Mouse (Mus musculus) spleen, postnatal 36 days (tissue): Measurements from ENCODE around the gene Selenon.

Experiments
- DNase-seq, 2 experiments: peaks; one replicate each; pipeline ENCODE4 v3.0.0; 2022; ENCODE audit warnings: low spot score in 2 of 2, mixed read lengths in 1 of 2

The Selenon gene

DNA sequence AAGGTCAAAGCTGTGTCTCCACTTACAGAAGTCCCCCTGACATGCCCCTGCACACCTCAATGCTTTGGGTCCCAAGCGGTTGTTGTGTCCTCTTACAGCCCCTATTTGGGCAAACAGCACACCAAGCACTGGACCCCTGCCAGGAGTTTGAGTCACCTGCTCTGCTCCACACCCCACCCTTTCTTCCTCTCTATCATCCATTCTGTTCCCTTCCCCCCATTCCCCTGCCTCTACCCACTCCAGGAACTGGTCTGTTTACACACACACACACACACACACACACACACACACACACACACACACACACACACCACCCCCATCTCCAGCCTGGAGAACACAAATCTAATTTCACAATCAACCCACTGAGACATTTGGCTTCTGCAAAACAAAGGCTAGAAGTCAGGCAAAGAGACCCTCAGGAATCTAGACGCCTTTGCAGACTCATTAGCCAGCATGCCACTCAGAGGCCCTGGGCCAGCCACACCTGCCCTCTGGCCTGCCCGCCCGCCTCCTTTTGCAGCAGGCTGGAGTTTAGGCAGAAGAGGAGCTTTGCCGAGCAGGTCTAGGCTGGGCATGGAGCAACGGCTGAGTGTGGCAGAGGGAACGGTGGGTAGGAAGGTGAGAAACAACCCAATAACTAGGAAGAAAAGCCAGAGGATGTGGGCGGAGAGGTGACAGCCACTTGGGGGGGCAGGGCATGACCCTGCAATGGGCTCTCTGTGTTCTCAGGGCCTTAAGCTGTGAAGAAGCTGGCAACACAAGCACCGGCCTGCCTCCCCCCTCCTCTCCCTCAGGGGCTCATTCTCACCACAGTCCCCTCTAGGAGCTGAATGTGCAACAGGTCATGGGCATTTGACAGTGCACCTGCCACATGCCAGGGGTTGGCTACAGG is 4.9 kb downstream of the Selenon start:
- no peak for DNase-seq

DNA sequence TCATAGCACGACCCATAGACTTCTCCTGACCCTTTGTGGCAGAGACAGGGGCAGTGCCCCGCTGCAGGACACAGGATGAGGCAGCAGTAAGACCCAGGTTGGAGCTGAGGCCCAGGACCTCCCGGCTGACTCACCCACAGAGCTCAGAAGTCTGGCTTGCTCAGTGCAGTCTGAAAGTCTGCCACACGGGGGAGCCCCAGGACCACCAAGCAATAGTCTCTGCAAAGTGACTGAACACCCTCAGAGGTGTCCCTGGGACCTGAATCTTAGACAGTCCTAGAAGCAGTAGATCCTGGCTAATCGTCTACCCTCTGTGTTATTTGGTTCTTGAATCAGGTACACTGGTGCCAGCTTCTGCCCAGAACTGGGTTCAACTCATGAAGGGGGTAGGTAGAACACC is 8.7 kb downstream of the Selenon start:
- peak; percentile 81 to 85 for DNase-seq

DNA sequence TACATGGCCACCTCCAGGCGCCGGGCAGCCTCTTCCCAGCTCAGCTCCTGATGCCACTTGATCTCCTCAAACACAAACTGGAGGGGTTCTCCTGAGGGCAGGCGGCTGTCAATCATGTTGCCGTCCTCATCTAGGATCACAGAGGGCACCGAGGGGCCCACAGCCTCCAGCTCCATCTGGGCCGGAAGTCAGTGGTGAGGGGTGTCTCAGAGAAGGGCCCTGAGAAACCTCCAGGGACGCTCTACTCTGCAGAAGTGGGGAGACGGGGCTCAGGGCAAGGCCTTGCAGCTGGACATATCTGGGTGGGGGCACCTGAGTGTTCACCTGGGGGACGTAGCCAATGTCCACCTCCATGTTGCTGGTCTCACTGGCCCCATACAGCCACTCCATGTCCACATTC is 9.2 kb downstream of the Selenon start:
- DNase-seq: no peak

DNA sequence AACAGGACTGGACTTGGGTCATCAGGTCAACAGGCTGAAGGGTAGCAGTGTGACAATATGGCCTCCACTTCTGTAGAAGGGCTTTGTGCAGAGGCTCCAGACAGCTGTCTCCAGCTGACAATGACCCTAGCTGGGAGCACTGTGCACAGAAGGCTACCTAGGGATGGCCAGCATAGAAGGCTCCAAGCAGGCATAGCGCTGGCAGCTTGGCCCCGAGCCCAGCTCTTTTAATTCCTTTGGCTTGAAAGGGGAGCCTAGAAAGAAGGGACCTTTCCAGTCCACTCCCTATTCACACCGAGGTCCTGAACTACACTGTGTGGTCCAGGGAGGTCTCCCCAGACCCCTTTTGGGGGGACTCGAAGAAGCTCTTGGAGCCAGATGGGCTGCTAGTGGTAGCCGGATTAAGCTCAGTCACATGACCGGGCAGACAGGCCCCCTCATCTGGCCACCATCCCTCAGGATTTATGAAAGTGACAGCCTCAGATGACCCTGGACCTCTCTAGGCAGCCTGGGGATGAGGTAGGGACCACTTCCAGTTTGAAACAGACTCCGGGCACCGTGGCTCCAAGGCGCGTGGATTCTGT is 12.9 kb downstream of the Selenon start:
- DNase-seq: no peak

DNA sequence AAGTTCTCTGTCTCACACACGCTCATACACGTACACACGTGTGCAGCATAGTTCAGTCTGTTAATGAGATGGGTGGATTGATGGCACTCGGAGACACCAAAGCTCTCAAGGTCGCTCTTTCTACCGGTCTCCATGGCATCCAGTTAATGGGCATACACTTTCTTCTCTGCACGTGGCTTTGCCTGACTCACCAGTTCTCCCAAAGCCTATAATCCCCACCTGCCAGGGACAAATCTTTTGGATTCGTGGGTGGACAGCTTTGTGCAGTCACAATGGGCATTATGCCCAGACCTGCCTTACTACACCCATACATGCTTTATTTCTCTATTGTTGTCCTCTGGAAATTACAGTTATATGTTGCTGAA is 16.2 kb downstream of the Selenon start:
- DNase-seq: no peak

DNA sequence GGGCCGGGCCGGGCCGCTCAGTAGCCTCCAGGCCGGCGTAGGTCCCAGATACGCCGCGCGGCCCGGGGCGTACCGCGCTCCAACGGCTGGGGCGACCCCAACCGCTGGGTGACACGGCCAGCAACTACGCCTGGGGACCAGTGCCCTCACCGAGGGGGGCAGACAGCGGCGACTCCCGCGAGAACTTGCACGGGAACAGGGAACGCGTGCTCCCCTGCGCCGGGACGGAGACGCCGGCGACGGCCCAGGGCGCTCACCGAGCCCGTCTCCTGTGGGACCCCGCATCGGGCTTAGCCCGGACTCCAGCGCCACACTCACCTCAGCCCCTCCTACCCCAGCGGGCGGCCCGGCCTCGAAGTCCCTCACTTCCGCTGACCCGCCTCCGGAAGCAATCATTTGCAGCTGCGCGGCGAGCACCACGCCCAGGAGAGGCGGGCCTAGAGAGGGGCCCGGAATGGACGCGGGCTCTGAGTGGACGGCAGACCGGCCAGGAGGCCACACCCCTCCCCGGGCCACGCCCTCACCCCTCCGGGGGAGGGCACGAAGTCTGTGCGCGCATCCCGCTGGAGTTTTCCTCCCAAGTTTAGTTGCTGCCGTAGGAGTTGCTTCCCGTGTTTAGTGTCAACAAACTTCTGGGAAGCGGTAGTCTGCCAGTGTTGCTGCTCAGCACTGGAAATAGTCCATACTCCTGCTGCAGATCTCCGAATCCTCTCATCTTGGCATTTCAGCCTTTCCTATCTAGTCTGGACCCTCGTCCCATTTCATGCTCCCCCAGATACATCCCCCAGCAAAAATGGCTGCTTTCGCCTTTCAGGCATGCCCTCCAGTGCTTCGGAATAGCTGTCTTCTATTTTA is 16.8 kb downstream of the Selenon start, which contains the start of gene Mtfr1l:
Mtfr1l (minus strand) TSS at position 456 of the 855 bp plus-strand sequence.
- peak; percentile 98 for DNase-seq

DNA sequence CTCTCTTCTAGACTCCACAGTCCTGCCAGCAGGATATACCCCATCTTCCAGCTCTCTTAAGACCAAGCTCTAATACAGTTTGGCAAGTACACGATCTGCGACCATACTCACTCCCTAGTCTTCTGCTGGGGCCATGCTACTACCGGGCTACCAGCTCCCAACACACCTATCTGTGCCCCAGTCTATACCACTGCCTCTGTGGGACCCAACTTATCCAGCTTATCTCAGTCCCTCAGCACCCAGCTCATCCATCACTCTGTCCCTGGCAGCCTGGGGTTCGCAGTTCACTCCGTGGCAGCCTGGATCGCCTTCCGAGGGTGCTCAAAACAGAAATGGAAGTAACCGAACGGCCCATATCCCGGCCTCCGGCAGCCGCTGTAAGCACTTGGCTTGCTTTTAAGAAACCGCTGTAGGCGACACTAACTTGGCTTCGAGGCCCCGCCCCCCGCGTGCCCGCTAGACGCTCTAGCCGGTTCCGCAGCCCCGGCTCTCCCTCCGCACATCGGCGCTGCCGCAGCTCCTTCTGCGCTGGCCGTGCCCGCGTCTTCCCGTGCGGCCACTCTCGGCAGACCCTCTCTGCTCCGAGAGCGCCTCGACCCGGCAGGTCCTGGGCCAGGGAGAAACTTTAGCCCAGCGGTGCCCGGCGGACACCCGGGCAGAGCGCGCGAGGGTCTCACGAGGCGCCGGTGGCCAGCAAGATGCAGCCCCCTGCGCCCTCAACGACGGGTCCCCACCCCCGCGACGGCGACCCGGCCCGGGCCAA is 17.7 kb downstream of the Selenon start:
- peak; percentile 74 to 77 for DNase-seq

DNA sequence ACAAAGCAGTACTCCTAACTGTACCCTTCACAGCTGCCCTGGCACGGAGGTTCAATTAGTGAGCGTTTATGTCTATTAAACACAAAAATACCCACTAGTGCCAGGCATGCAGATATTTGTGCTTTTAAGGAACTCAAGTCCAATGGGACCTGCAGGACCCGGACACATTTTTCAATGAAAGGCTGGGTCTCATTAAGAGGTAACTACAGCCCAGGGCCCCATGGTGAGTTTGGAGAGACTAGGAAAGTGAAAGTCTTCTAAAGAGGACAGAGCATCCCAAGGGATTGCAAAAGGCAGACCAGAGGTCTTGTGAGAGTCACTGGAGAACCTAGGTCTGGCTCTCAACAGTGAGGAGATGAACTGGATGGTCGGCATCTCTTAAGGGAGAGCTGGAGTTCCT is 18.5 kb downstream of the Selenon start:
- no peak for DNase-seq

DNA sequence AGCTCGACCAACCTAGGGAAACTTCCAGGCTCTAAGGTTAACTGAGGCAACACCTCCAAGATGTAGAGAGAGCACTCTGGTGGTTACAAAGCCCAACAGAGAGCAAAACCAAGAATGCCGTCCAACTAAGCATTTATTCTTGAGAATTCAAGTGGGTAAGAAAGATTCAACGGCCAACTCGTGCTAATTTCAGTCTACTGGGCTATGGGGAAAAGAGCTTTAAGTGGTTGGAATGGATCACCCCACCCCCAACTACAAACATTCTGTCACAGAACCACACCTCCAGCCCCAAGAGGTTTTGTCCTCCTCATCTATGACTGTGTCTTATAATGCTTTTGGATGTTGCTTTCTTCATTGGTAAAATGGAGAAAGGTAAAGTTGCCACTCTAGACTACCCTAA is 19.0 kb downstream of the Selenon start:
- DNase-seq: no peak

DNA sequence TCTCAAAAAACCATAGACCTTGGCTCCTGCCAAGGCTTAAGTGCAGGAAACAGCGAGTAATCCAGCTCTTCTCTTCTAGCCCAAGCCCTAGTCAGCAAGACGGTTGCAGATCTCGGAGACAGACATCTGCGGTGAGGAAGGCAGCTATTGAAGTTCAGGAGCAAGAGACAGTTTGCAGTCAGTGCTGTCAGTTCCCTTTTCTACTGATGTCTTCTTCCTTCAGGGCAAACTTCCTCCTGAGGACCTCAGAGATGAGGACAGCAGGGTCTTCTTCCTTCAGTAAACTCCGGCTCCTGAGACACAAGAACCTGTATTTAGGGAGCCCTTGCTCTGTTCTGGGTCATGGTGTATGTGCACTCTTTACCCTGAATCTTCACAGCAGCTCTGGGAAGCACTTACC is 25.7 kb downstream of the Selenon start:
- no peak for DNase-seq

DNA sequence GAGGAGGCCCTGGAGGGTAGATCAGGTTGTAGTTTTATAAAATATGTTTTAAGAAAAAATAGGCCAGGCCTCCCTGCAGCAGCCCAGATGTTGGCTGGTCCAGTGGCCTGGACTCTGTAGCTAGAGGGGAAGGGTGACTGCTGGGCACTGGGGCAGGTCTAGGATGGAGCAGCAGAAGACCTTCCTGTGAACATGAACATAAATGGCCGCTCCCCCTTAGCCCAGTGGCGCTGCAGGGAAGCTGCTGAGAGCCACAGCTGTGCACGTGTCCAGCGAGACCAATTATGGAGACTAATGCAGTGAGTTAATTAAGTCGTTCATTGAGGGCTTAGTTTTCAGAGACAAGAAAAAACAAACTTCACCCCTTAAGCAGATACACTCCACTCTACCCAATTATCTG is 26.2 kb downstream of the Selenon start:
- no peak for DNase-seq

DNA sequence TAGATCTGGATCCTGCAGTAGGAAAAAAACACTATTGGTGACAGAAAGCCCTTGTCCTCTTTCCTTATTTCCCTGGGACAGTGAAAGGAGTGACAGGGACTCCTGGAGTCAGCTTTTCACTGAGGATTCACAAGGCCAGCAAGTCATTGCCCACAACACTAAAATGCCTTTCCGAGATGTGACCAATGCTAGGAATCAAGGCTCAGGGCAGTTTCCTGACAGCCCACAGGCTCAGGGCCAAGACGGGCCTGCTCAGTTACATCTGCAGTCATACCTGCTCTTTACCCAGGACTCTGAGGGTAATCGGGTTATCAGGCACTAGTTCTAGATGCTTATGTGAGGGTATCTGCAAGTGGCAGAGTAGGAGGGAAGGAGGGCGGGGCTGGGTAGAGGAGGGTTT is 28.5 kb downstream of the Selenon start:
- no peak for DNase-seq

DNA sequence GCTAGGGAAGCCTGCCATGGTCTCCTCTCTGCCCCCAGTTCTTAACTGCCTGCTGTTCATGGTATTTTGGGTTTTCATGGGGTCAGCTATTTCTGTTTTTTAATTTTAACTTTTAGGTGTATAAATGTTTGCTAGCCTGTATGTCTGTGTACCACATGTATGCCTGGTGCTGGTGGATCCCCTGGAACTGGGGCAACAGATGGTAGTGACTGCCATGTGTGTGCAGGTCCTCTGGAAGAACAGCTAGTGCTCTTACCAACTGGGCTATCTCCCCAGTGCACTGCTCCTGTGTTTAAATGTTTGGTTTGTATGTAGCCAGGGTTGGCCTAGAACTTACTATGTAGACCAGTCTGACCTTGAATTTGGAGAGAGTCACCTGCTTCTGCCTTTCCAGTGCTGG is 32.7 kb downstream of the Selenon start:
- no peak for DNase-seq

DNA sequence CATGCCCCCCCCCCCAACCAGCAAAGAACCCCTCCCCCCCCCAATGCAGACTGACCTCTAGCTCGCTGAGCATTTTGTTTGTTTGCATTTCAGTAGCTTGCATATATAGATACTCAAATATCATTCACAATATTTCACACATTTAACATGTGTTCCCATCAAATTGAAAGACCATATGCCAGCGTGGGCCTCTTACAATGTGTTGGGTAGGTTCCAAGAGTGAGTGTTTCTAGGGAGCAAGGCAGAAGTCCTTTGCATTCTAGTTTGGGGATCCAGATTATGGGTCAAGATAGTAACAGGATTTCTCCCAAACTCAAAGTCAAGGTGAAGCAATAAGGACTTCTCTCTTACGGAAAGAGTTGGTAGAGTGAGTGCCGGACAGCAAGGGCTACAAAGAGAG is 33.4 kb downstream of the Selenon start:
- no peak for DNase-seq

DNA sequence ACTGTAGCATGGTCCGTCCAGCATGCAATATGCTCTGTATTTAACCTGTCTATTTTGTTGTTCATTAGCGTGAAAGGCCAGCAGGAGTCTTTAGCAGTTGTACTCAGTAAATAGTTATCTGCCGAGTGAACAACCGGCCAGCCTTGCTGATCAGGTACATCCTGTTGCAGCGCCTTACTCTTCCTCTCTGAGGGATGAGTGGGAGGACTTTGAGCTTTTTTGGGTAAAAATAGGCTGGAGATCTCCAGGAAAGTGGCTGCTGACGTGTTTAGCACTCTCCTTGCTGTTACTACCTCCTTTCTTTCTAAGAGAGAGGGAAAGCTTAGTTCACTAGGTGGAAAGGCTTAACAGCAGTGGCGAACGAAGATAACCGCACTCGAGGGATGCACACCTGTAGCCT is 34.2 kb downstream of the Selenon start:
- no peak for DNase-seq

DNA sequence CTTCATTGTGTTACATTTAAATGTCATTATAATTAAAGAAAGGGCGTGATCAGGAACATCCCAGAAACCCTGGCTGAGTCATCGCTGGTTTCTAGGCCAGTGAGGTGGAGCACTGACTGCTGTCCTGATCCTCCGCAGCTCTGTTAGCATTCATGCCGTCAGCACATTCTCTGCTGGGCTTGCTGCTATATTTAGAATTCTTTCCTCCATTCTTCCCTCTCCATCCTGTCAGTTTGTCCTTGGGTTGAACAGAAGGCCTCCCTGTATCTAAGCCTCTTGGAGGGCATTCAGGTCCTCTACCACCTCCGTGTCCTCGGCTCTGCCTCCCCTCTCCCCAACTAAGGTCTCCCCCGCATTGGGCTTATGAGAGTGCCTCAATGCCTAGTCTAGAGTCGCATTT is 35.0 kb downstream of the Selenon start:
- DNase-seq: no peak

DNA sequence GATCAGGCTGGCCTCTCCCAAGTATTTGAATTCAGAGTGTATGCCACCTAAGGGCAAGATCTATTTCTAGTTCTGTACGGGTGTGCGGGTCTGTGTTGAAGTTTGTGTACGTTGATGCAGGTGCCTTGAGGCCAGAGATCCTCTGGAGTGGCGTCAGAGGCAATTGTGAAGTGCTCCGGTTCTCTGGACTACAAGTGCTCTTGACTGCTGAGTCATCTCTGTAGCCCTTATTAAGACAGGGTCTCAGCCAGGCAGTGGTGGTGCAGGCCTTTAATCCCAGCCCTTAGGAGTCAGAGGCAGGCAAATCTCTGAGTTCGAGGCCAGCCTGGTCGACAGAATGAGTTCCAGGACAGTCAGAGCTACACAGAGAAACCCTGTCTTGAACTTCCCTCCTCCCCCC is 36.4 kb downstream of the Selenon start:
- DNase-seq: no peak

DNA sequence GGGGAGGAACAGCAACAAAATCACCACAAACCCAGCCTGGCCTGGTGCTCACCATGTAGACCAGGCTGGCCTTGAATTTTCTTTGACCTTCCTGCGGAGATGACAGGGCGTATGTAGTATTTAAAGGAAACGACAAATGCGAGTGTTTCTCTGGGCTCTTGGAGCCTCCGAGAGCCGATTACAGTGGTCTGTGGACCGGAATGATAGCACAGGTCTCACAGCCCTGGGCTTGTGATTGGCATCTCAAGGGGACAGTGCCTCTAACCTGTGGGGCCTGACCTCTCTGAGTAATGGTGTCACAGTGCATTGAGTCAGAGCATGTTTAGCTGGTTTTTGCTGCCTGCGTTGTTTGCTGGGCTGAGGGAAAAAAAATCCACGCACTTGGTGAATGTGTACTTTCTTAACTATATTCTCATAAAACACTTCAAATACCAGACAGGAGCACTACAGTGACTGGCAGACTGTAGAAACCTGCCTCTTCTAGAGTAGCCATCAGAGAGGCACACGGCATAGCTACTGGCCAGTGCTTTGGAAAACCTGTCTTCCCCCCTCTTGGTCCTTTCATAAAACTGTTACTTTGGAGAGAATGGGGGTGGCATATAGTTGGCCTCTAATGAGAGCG is 37.5 kb downstream of the Selenon start:
- DNase-seq: no peak

DNA sequence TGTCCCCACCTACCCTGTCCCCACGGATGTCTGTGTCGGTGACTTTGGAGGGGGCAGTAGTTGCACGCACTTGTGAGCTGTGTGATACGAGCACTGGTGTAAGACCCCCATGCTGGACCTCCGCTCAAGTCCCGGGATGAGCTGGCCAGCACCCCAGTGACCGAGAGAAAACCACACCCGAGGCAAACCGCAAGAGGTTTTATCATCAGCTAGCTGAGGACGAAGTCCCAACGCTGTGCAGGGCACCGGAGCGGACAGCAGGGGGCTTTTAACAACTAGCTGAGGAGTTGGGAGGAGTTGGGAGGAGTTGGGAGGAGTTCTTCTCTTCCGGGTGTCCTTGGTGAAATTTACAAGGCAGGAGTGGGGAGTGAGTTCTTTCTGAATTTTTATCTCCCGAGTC is 39.2 kb downstream of the Selenon start:
- peak; percentile 56 to 73 for DNase-seq

DNA sequence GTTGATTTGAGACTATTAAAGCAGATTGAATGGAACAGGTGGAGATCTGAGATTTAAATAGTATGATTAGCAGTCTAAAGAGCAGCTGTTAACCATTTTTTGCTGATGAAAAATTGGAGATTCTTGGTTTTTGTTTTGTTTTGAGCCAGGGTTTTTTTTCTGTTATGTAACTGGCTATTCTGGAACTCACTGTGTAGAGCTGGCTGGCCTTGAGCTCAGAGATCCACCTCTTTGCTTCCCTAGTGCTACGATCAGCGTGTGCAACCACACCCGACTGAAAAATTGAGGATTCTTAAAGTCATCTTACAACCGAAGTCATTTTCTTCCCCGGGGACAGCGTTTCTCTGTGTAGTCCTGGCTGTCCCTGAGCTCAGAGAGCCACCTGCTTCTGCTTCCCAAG is 40.2 kb downstream of the Selenon start:
- no peak for DNase-seq

DNA sequence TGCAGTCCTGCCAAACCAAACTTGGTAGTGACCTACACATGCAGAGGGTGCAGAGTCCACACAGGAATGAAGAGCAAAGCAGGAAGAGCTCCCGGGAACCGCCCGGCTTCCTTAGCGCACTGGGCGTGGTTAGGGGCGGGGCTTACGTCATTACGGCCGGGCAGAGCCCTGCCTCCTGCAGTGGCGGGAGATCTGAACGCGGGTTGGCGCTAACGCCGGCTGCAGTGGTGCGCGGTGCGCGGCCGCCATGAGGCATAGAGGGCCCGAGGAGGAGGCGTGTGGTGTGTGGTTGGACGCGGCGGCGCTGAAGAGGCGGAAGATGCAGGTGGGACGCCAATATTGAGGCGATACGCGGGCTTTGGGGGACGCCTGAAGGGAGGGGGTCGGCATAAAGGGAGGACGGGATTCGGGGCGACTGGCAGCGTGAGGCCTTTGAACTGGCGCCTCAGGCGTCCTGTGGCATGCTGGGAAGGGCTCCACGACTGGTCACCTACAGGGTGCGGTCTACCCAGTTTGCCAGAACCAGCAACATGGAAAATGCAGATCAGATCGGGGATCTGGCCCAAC is 41.0 kb downstream of the Selenon start, which contains the start of gene Aunip:
Aunip (plus strand) TSS at position 155 of the 567 bp plus-strand sequence.
- DNase-seq: peak; percentile 78 to 84
